Mouse (Mus musculus) frontal cortex, postnatal 14 days (tissue): Measurements from ENCODE around the gene Meis2.
A peak's percentile ranks its signal among the peaks of the same experiment; 100 is the strongest.

Source experiments
- DNase-seq, 2 experiments: peaks; one replicate each; pipeline ENCODE4 v3.0.0; 2022; ENCODE audit warnings: low spot score in 2 of 2

The Meis2 gene

DNA sequence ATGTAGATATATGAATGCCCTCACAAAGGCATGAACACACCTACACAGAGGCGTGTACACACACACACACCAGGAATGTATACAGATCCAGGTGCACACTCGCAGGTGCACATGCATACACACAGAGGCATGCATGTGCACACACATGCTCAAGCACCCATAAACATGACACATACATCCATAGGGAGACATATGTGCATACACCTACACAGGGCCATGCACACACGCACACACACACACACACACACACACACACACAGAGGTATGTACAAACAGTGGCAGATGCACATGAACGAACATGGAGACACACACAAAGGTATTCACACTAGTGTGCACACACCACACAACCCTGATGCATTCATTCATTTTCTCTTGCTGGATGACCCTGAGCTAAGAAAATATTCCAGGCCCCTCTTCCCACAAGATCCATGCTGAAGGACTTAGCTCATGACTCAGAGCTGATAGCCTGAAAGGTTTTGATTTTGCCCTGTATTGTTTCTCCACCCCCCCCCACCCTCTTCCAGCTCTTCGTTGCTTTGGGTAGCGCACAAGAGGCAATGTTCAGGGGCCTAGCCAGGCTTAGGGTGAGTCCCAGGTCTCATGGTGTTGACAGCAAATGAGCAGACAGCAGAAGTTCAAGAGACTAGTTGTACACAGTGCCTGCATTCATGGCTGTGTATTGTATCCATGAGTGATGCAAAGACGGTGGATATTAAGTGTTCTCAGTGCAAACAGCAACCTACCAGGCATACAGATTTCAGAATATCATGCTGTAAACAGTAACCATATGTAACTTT is 116.8 kb downstream of the Meis2 start:
- no peak for DNase-seq

DNA sequence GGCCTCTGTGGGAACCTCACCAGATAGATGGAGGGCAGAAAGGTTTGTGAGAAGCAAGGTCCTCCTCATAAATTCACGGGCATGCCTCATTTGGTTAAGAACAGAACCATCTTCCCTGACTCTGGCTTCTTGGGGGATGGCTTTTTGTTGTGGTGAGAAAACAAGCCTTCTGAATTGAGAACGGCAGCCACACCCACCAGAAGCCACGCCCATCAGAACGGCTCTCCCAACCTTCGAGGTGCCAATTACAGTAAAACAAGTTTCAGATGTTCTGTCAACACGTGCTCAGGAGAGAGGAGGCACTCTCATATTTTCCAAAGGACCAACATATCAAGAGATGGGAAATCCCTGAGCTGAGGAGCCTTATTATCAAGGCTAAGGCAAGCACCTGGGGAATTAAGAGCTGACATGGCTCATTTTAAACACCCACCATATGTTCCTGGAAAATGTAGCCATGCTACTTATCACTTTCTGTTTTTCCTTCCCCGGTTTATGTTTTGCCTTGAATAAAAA is 117.9 kb downstream of the Meis2 start:
- DNase-seq: no peak

DNA sequence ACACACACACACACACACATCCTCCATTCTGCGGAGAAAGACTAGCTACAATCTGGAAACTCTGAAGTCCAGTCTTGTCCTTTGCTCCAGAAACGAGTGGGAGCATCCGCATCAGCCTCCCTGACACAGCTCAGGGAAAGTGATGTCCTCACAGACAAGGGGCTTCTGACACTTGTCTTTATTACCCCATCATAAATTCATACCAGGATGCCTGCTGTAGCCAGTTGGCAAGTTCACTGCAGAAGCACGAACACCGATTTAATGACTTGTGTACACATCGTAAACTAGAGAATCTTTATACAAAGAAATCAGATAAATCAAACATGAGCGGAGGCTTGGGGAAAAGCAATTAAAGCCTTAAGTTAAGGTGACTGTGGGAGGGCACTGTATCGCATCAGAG is 122.6 kb downstream of the Meis2 start:
- DNase-seq: no peak

DNA sequence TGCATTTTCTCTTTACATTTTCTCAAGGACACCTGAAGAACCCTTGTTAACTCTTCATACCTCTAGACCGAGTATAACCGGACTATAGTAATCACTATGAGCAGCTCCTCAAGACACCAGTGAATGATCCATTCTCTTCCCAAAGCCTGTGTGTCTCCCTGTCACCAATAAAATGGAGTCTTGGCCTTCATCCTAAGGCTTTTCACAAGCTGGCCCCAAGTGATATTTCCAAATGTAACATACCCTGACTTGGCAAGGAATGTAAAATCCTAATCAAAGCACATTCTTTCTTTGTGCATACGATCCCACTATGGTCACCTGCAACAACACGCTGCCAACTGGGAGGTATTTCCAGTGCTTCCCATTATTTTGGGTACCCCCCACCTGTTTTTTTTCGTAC is 125.8 kb downstream of the Meis2 start:
- DNase-seq: no peak

DNA sequence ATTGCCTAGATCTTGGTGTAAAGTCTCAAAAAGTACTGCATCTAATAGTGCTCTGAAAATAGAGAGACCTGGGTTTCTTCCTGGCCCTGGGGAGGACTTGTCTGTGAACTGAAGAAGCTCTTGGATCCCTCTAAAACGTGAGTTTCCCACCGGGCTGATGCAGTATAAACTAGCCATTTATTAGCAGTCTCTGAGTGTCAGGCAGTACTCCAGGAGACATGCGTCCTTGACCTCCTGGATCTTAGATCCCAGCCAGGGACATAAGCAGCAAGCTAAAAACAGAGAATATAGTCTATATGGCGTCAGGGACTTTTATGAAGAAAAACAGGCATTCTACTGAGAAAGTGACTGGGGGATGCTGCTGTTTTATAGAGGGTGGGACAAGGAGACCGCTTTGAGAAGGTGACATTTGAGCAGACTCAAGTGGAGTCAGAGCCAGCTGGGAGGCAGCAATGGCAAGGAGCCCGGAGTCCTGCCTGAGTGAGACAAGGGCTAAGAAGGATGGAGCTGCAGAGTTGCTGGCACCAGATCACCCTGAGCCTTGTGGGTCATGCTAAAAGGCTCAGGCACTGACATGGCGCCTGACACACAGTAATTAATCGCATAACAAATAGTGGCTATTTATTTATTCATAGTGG is 126.6 kb downstream of the Meis2 start:
- peak; percentile 24 to 44 for DNase-seq

DNA sequence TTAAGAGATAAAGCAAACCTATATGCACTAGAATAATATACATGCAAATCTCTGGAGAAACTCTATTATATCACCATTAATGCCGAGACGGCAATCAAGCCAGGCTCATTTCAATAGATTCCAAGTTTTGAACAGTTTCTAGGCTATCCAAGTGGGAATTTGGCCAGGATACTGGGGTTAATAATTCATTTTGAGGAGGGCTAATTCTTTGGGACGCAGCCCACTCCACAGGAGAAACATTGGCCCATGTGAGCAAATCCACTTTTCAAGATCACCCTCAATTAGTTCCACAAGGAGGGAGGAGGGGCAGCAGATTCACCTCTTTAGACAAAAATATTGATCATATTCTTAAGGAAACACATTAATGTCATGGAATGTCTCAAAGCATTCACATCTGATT is 127.3 kb downstream of the Meis2 start:
- no peak for DNase-seq

DNA sequence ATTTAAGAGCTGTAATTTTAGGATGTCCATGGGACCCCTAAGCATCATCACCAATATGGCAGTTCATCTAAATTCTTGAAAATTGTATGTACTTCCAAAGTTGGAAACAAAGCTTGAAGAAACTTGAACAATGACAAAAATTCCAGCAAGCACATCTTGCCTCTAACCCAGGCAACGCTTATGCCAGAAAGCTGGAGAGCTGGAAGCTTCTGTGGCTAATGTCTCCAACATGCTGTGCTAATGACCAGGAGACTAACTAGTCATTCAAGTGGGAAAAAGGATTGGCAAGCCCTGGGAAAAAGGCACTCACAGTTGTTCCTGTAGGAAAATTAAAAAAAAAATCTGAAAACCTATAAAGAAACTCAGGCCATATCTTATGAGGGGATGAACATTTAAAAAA is 127.7 kb downstream of the Meis2 start:
- no peak for DNase-seq

DNA sequence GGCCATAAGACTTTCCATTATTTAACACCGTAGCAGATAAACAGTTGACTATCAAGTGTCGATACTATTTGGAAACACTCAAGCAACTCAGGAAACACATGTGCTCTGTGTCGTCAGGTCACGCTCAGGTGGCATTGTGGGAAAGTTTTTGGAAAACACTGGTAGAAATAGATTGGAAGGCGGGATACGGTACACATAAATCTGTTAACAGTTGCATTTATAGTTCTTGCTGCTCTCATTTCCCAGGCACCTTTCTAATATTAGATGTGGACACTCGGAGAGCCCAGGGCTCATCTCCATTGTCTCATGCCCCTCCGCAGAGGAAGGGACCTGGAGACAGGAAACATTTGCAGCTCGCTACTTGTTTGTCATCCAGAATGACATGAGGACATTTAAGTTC is 128.9 kb downstream of the Meis2 start:
- no peak for DNase-seq

DNA sequence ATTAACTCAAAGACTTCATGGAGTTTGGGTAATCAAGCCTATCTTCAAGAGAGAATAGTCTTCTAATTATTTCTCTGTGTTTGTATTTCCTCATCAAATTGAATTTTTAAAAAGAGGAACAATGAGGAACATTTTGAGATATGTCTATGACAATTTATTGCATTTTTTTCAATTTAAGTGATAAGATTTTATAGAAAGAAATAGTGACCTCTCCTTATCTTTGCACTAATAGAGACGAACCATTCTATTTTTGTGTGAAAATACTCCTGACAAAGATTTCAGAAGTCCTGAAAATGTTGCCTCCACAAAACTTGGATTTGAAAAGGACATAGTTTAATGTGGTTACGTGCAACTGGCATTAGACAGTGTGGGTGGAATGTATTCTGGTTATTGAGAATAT is 131.3 kb downstream of the Meis2 start:
- DNase-seq: no peak

DNA sequence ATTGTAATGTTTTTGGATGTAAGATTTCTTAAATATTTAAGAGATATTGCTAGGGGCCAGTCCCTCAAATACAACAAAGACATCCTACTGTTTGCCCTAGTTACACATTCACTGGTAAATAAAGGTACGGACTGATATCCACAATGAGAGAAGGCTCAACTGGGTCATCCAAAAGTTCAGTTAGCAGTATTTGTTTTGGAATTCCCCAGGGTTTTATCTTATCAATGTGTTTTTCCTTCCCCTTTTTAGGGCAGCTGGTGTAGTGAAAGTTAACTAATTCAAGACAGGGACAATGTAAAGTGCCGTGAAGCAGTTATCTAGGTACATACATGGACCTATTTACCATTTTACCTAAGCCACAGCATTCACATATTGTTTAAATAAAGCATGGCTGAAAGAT is 132.4 kb downstream of the Meis2 start:
- DNase-seq: no peak

DNA sequence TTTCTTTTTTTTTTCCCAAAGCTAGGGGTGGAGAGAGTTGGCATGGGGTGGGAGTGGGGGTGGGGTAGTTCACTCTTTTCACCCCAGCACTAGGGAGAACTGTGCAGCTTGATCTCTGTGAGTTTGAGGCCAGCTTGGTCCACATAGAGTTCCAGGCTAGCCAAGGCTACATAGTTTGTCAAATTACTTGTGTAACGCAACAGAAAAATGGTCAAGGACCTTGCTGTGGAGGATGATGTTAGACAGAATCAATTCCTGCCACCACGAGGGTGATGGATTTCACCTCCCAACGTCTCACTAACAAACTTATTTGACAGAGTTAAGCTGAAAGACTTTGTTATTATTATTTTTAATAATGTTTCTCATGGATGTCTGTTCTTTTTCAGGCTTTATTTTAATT is 139.9 kb downstream of the Meis2 start:
- DNase-seq: no peak

DNA sequence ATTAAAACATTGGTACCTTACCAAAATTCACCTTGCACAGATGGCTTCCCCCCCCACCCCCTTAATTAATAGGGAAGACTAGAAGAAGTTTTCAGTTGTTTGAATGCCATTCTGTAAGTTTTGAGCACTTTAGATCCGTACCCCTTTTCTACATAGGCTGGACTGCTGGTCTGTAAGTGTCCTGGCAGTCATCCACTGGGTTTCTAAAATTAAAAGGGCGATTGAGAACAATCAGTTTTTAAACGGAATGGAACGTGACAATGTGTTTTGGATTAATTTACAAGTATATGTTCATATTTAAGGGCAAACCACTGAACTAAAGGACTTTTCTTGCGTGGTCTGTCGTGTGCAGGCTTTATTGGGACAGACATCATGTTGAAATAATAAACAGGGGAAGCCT is 141.2 kb downstream of the Meis2 start:
- no peak for DNase-seq

DNA sequence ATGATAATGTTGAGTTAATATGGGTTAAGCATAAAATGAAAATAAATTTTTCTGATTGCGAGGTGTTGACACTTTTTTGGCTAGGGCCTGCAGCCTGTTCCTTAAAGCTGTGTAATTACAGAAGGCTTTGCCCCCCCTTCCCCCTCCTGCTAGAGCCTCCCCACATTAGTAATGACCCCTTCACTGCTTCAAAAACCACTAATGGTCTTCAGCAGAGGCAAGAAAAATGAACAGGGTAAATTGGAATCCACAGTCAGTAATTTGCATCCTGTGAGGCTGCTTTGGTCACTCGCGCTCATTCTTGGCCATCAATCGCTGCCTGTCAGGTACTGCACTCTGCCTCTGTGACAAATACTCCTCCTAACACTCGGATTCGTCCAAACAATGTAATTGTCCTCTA is 142.4 kb downstream of the Meis2 start:
- no peak for DNase-seq

DNA sequence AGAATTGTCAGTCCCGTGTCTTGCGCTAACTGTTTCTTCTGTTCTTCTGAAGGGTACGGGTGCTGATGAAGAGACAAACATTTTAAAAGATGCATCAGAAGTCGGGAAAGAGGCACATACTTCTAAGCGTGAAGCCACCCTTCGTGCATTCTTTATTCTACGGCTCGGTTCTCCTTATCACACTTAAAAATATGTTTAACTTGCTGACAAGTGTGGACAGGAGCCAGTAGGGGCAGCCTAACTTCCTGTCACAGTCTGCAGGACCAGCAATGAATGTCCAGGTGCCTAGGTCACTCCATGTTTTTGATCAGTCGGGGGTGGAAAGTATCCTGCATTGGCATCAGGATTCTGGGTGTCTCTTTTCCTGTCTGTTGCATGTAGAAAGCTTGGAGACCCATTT is 144.0 kb downstream of the Meis2 start:
- DNase-seq: no peak

DNA sequence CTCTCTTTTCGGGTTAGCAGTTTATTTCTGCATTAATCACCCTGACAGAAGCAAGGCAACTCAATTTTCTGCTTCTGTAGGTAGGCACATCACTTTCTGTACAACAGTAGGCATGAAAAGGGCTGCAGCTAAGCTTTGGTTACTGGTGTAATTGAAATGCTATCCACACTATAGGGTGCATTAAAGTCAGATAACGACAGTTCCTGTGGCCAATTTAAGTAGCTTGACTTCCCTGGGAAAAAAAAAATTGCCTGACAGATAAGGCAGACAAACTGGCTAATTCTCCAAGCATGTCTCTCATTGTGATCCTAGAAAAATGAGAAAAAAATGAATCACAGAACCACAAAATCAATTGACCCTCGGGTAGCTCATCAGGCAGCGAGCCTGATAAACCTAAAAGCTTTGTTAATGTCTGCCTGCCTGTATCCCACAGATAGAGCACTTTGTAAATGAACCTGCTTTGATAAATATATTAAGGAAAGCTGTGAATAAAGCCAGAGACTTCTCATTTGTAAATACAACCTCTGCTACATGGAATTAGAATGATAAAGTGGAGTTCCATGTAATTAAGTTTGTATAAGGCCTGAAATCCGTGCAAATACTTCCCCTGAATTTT is 145.2 kb downstream of the Meis2 start:
- DNase-seq: no peak

DNA sequence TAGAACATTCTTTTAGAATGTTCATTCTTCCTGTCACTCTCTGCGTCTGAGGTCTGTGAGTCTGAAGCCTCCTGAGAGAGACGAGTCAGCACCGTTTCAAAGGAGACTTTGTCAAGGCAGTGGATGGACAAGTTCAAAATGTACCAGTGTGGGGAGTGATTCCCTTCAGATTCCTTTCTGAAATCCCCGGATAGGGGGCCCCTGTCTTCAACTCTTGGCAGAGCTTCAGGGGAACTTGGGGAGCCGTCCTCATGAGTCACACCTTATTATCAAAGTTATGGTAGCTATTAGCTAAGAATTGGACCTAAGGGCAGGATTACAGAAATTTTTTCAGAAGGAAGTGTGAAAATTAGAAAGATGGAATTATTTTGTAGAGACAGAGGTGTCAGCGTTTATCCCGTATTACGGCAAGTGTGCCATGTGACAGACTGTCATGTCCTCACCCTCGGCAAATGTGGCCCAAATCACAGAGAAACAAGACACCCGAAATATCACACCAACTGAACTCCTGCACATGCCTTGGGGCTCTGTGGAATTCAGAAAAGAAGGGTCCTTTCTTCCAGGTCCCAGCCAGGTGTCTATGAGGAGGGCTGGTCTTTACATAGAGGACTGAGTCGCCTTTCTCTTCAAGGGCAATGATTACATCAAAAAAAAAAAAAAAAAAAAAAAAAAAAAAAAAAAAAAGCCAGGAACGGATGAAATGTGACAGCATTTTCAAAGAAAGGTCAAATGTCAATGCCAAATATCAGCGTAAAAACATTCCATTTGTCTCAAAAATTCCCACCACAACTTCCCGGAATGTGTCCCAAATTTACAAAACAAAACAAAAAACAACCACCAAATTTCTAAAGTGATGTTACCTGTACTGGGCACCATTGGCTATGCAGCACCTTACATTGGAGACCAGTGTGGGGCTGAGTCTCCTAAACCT is 146.2 kb downstream of the Meis2 start:
- DNase-seq: no peak

DNA sequence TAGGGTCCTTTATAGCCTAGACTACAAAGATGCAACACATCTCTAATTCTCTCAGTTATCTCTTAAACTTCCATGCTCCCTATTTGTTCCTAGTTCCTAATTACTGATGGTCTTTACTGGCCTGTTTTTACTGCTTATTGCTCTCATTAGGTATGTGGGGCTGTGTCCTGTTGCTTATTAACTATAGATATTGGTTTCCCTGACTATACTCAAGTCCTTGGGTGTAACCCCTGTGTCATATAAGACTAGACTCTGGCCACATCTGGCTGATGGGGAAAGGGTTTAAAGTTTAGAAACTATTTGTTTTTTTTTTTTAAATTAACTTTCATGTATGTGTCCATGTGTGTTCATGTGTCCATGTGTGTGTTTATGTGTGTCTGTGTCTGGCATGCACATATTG is 147.1 kb downstream of the Meis2 start:
- no peak for DNase-seq

DNA sequence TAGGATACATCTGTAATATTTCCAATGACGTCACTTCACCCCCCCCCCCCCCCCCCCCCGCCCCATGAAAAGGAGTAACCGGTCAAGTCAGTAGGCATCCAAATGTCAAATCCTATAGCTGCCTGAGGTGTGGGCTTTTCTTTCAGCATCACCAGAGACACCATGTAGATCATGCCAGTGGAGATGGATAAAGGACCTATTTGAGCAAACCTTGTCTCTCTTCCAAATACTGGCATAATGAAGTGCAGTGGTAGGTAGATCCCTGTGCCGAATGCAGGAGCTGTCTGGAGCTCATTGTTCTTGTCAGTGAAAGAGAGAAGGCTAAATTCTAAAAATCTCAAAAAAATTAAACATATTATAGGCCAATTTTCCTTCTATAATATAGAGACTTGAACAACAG is 151.1 kb downstream of the Meis2 start:
- DNase-seq: no peak

DNA sequence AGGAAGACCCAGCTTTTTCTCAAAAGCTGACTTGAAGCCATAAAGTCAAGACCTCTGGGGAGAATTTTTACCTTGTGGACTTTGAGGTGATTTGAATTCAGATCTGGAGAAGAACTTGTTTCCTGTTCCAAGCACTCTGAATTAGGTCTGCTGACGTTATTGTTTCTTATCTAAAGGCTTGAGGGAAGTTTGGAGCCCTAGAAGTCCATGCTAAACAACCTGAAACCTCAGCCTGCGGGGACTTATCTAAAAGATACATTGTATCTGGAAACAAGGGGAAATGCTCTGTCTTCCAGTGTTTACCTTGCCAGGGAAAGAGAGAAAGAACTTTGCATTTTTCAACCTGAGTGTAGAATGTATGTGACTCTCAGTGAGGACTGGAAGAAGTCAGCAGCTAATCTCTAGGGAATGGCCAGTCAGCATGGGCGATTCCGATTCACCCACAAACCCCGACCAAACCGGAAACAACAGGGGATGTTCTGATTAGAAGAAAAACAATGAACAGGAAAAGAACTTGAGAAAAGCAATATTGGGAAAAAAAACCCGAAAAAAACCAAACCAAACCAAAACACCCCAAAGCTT is 152.6 kb downstream of the Meis2 start:
- no peak for DNase-seq

DNA sequence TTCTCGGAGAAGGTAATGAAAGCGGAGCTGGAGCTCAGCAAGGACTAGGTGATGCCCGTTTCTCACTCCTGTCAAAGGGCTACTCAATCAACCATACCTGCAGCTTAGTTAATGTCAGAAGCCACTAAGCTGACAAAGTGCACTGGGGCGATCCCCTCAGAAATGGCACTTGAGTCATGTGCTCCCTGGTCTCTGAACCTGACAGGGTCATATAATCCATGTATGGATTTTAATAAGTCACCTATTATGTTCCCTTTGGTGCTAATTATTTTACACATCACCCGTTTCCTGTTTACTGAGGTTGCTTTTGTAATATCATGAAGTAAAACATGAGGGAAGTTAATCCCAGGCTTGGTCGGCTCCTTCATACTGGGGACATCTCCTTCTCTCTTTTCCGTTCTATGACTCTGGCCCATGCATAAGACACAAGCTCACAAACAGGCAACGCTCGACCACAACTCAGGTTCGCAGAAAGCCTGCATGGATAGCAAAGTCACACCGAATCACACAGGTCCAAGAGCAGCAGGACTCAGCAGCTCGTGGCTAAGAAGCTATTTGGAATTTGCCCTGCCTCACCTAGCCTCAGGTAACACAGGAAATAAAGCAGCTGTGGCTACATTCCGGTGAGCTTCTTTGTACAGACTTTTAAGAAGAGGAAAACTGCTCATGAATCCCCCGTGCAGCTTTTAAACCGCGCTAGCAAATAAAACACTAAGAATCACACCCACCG is 153.6 kb downstream of the Meis2 start:
- no peak for DNase-seq

DNA sequence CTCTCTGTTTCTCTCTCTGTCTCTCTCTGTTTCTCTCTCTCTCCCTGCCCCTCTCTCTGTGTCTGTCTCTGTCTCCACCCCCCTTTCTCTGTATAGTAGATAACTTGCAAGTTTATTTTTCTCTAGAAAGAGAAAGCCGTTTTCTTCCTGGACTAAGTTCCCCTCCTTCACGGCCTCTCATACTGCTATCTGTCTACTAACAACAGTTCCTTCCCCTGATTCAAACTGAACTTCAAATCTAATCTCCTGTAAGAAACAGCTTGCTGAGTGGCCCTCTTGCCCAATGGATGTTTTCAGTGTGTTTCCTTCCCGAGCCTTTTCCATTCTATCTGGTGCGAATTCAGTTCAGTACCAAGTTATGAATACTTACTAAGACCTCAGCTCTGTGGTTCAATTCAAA is 155.4 kb downstream of the Meis2 start:
- DNase-seq: no peak
